Mouse (Mus musculus) ES-Bruce4 (cell line): ENCODE measurements at regions not wholly inside any gene's neighbourhood (a gene's known extent, or its start where the extent isn't known, plus 50 kb on each side); places are given as distances from the start of the nearest gene placed in this dataset.

Experiments used
- H3K27ac ChIP-seq: 2 replicates; pipeline ENCODE4 v1.5.1; 2012; ENCODE audit warnings: low read length, inconsistent platforms; ENCODE audit not compliant: insufficient read depth
- H3K27me3 ChIP-seq: 2 replicates; pipeline ENCODE4 v1.6.1; 2012; ENCODE audit warnings: mild to moderate bottlenecking, low read length, inconsistent platforms; ENCODE audit not compliant: control insufficient read depth, poor library complexity, insufficient read depth, severe bottlenecking
- H3K36me3 ChIP-seq: 2 replicates; pipeline ENCODE4 v1.6.1; 2012; ENCODE audit warnings: inconsistent platforms, mild to moderate bottlenecking, low read length, moderate library complexity; ENCODE audit not compliant: control insufficient read depth, poor library complexity, insufficient read depth, severe bottlenecking
- H3K4me1 ChIP-seq: one replicate; pipeline ENCODE4 v1.8.1; 2011; ENCODE audit warnings: low read length; ENCODE audit not compliant: control insufficient read depth, insufficient read depth
- H3K4me3 ChIP-seq: 2 replicates; pipeline ENCODE4 v1.5.1; 2011; ENCODE audit warnings: low read depth, mild to moderate bottlenecking, low read length
- H3K9ac ChIP-seq: 2 replicates; pipeline ENCODE4 v1.6.1; 2012; ENCODE audit warnings: low read depth, mild to moderate bottlenecking, inconsistent platforms; ENCODE audit not compliant: poor library complexity, severe bottlenecking
- H3K9me3 ChIP-seq: replicated peaks from 2 replicates; pipeline ENCODE4 v1.6.1; 2012; ENCODE audit warnings: mild to moderate bottlenecking, low read length, inconsistent platforms; ENCODE audit not compliant: control insufficient read depth, poor library complexity, insufficient read depth, severe bottlenecking
- CTCF ChIP-seq: IDR thresholded peaks from one replicate; pipeline ENCODE4 v1.8.1; 2011; ENCODE audit warnings: low read depth, low read length
- EP300 ChIP-seq: IDR thresholded peaks from 2 replicates; pipeline ENCODE4 v1.6.1; 2011; ENCODE audit warnings: low read depth, low read length; ENCODE audit not compliant: insufficient read depth
- POLR2A ChIP-seq: IDR thresholded peaks from one replicate; pipeline ENCODE4 v1.8.1; 2011; ENCODE audit warnings: low read length; ENCODE audit not compliant: insufficient read depth

GRCm38 (mm10) chr10:28012135-28012534 lies 62.5 kb upstream of the Ptprk start:
- peak overlapping the region; percentile 93 for H3K27ac ChIP-seq
- no peaks in the 10 kb centered on the region for H3K36me3 ChIP-seq
- H3K9me3 ChIP-seq = peaks cover 3% of the 10 kb centered on the region
- H3K4me1 ChIP-seq = peaks cover 10% of the 10 kb centered on the region
- TF ChIP-seq EP300 (peak; percentile 75; the same call in 1 of the 2 replicates), POLR2A (no peak)
- H3K4me3 ChIP-seq = no peak overlapping the region
- no peaks in the 10 kb centered on the region for H3K27me3 ChIP-seq
- H3K9ac ChIP-seq = no peak overlapping the region

GRCm38 (mm10) chr10:28013401-28013800 lies 61.2 kb upstream of the Ptprk start:
- no peaks in the 10 kb centered on the region for H3K36me3 ChIP-seq
- no peak overlapping the region for H3K9ac ChIP-seq
- H3K9me3 ChIP-seq = peaks cover 3% of the 10 kb centered on the region
- H3K27ac ChIP-seq = peak overlapping the region; percentile 93
- H3K27me3 ChIP-seq = no peaks in the 10 kb centered on the region
- no peak for TF ChIP-seq CTCF
- TF ChIP-seq EP300 = no peak
- TF ChIP-seq POLR2A = no peak
- no peak overlapping the region for H3K4me3 ChIP-seq
- H3K4me1 ChIP-seq = peaks cover 10% of the 10 kb centered on the region

GRCm38 (mm10) chr10:28014306-28014825 lies 60.3 kb upstream of the Ptprk start:
- no peak for TF ChIP-seq POLR2A
- TF ChIP-seq EP300 = peak; percentile 62
- TF ChIP-seq CTCF = no peak
- H3K27ac ChIP-seq = peak overlapping the region; percentile 99
- H3K27me3 ChIP-seq = no peaks in the 10 kb centered on the region

More at GRCm38 (mm10) chr10:28014306-28014825, 60.3 kb upstream of the Ptprk start:
- H3K9ac ChIP-seq = no peak overlapping the region
- H3K9me3 ChIP-seq = peaks cover 3% of the 10 kb centered on the region
- H3K4me3 ChIP-seq = no peak overlapping the region
- H3K36me3 ChIP-seq = no peaks in the 10 kb centered on the region
- peaks cover 9% of the 10 kb centered on the region for H3K4me1 ChIP-seq
